Mouse (Mus musculus): ENCODE measurements around the gene Dnajb4.

- TF ChIP-seq CTCF (IDR thresholded peaks at IDR 0.05; ENCODE audit: low read depth) (no peak), EP300 (IDR thresholded peaks at IDR 0.05; ENCODE audit: low read depth) (no peak)
Observed at GRCm38 (mm10) chr3:152229271-152229670, 19.2 kb upstream of the Dnajb4 start.

Data from liver, postnatal 0 days (tissue).